Mouse (Mus musculus): ENCODE measurements around the gene Klrb1c. TPM values are rescaled to one million over a fixed set of nuclear protein-coding genes. Genes with fewer than 3 reads are reported as not detected.
A peak's percentile ranks its signal among the peaks of the same experiment; 100 is the strongest.
"Not testable (repeated sequence)": the region's sequence is repeated elsewhere in the genome, so short reads cannot be mapped to it uniquely, and the experiment has no call there.

Gene Klrb1c
- polyA plus RNA-seq, 1 experiment from 2014 or later: not detected

GRCm38 (mm10) chr6:128788517-128788916 is 498 bp downstream of the Klrb1c start:
- H3K4me3 ChIP-seq (ENCODE audit: low read depth, low read length): no peak overlapping the region
- WGBS: 92% methylated on average over 1 of the region's 1 CpGs
- ATAC-seq (replicated peaks; ENCODE audit: low FRiP score) (no peak), DNase-seq (ENCODE audit: low spot score) (no peak)
- H3K9ac ChIP-seq (ENCODE audit: low read length): no peak overlapping the region
- no peaks in the 10 kb centered on the region for H3K9me3 ChIP-seq (ENCODE audit: control insufficient read depth, low read length)
- no peak overlapping the region for H3K27ac ChIP-seq (ENCODE audit: low read depth, low read length)
- no peak overlapping the region for H3K4me2 ChIP-seq (ENCODE audit: low read depth, low read length, severe bottlenecking)
- no peaks in the 10 kb centered on the region for H3K36me3 ChIP-seq (ENCODE audit: control insufficient read depth, insufficient read depth, low read length)
- no peaks in the 10 kb centered on the region for H3K4me1 ChIP-seq (replicated peaks; ENCODE audit: control insufficient read depth, insufficient read depth, low read length)
- H3K27me3 ChIP-seq (ENCODE audit: control insufficient read depth, insufficient read depth, low read length): no peaks in the 10 kb centered on the region

- H3K9me3 ChIP-seq (ENCODE audit: control insufficient read depth, low read length); H3K27ac ChIP-seq (ENCODE audit: low read depth, low read length); H3K27me3 ChIP-seq (ENCODE audit: control insufficient read depth, insufficient read depth, low read length); DNase-seq (ENCODE audit: low spot score); H3K4me2 ChIP-seq (ENCODE audit: low read depth, low read length, severe bottlenecking); ATAC-seq (replicated peaks; ENCODE audit: low FRiP score); H3K4me3 ChIP-seq (ENCODE audit: low read depth, low read length); H3K9ac ChIP-seq (ENCODE audit: low read length); H3K4me1 ChIP-seq (replicated peaks; ENCODE audit: control insufficient read depth, insufficient read depth, low read length); H3K36me3 ChIP-seq (ENCODE audit: control insufficient read depth, insufficient read depth, low read length): not testable (repeated sequence)
- WGBS: 87% methylated on average over 1 of the region's 1 CpGs
These were observed 2.6 kb downstream of the Klrb1c start for GRCm38 (mm10) chr6:128786396-128786795.

GRCm38 (mm10) chr6:128769481-128770253 is 19.3 kb downstream of the Klrb1c start:
- H3K4me3 ChIP-seq (ENCODE audit: low read depth, low read length): no peak overlapping the region
- WGBS: 76% methylated on average over 10 of the region's 10 CpGs
- no peak overlapping the region for H3K27ac ChIP-seq (ENCODE audit: low read depth, low read length)
- ATAC-seq (replicated peaks; ENCODE audit: low FRiP score): no peak
- H3K4me1 ChIP-seq (replicated peaks; ENCODE audit: control insufficient read depth, insufficient read depth, low read length): no peaks in the 10 kb centered on the region
- no peaks in the 10 kb centered on the region for H3K27me3 ChIP-seq (ENCODE audit: control insufficient read depth, insufficient read depth, low read length)
- H3K4me2 ChIP-seq (ENCODE audit: low read depth, low read length, severe bottlenecking): no peak overlapping the region
- DNase-seq (ENCODE audit: low spot score): no peak
- H3K36me3 ChIP-seq (ENCODE audit: control insufficient read depth, insufficient read depth, low read length): no peaks in the 10 kb centered on the region
- no peak overlapping the region for H3K9ac ChIP-seq (ENCODE audit: low read length)
- no peaks in the 10 kb centered on the region for H3K9me3 ChIP-seq (ENCODE audit: control insufficient read depth, low read length)

- no peaks in the 10 kb centered on the region for H3K27me3 ChIP-seq (ENCODE audit: control insufficient read depth, insufficient read depth, low read length)
- DNase-seq (ENCODE audit: low spot score) (no peak), ATAC-seq (replicated peaks; ENCODE audit: low FRiP score) (no peak)
- H3K4me2 ChIP-seq (ENCODE audit: low read depth, low read length, severe bottlenecking): no peak overlapping the region
- no peaks in the 10 kb centered on the region for H3K9me3 ChIP-seq (ENCODE audit: control insufficient read depth, low read length)
- H3K9ac ChIP-seq (ENCODE audit: low read length): no peak overlapping the region
- no peaks in the 10 kb centered on the region for H3K4me1 ChIP-seq (replicated peaks; ENCODE audit: control insufficient read depth, insufficient read depth, low read length)
- WGBS: 74% methylated on average over 4 of the region's 4 CpGs
- no peak overlapping the region for H3K4me3 ChIP-seq (ENCODE audit: low read depth, low read length)
- no peaks in the 10 kb centered on the region for H3K36me3 ChIP-seq (ENCODE audit: control insufficient read depth, insufficient read depth, low read length)
- H3K27ac ChIP-seq (ENCODE audit: low read depth, low read length): no peak overlapping the region
These were observed 21.0 kb downstream of the Klrb1c start for GRCm38 (mm10) chr6:128768047-128768446.

- not testable (repeated sequence) for H3K27ac ChIP-seq (ENCODE audit: low read depth, low read length); H3K4me2 ChIP-seq (ENCODE audit: low read depth, low read length, severe bottlenecking); H3K9ac ChIP-seq (ENCODE audit: low read length); H3K27me3 ChIP-seq (ENCODE audit: control insufficient read depth, insufficient read depth, low read length); H3K4me1 ChIP-seq (replicated peaks; ENCODE audit: control insufficient read depth, insufficient read depth, low read length); H3K9me3 ChIP-seq (ENCODE audit: control insufficient read depth, low read length); H3K4me3 ChIP-seq (ENCODE audit: low read depth, low read length); H3K36me3 ChIP-seq (ENCODE audit: control insufficient read depth, insufficient read depth, low read length)
- ATAC-seq (replicated peaks; ENCODE audit: low FRiP score): peak; percentile 28
- peak; percentile 62 for DNase-seq (ENCODE audit: low spot score)
- 70% methylated on average over 6 of the region's 6 CpGs for WGBS
These were observed 22.3 kb downstream of the Klrb1c start for GRCm38 (mm10) chr6:128766486-128767254.

- no peak overlapping the region for H3K27ac ChIP-seq (ENCODE audit: low read depth, low read length)
- WGBS: 82% methylated on average over 1 of the region's 1 CpGs
- no peak for ATAC-seq (replicated peaks; ENCODE audit: low FRiP score)
These were observed 23.8 kb downstream of the Klrb1c start for GRCm38 (mm10) chr6:128765211-128765610.

GRCm38 (mm10) chr6:128764598-128764997 is 24.4 kb downstream of the Klrb1c start:
- DNase-seq (ENCODE audit: low spot score) (no peak), ATAC-seq (replicated peaks; ENCODE audit: low FRiP score) (no peak)
- Histone ChIP-seq H3K4me3 (ENCODE audit: low read depth, low read length) (peak overlapping the region; percentile 34), H3K27me3 (ENCODE audit: control insufficient read depth, insufficient read depth, low read length) (no peaks in the 10 kb centered on the region), H3K9me3 (ENCODE audit: control insufficient read depth, low read length) (no peaks in the 10 kb centered on the region), H3K4me2 (ENCODE audit: low read depth, low read length, severe bottlenecking) (peak overlapping the region; percentile 41; the same call in 1 of the 2 replicates), H3K36me3 (ENCODE audit: control insufficient read depth, insufficient read depth, low read length) (no peaks in the 10 kb centered on the region), H3K4me1 (replicated peaks; ENCODE audit: control insufficient read depth, insufficient read depth, low read length) (no peaks in the 10 kb centered on the region), H3K27ac (ENCODE audit: low read depth, low read length) (no peak overlapping the region), H3K9ac (ENCODE audit: low read length) (peak overlapping the region; percentile 41)
- WGBS: 22% methylated on average over 5 of the region's 5 CpGs

More at GRCm38 (mm10) chr6:128765211-128765610, 23.8 kb downstream of the Klrb1c start:
- no peaks in the 10 kb centered on the region for H3K4me1 ChIP-seq (replicated peaks; ENCODE audit: control insufficient read depth, insufficient read depth, low read length)
- no peak for DNase-seq (ENCODE audit: low spot score)
- H3K4me2 ChIP-seq (ENCODE audit: low read depth, low read length, severe bottlenecking): no peak overlapping the region
- no peak overlapping the region for H3K4me3 ChIP-seq (ENCODE audit: low read depth, low read length)
- no peak overlapping the region for H3K9ac ChIP-seq (ENCODE audit: low read length)
- no peaks in the 10 kb centered on the region for H3K36me3 ChIP-seq (ENCODE audit: control insufficient read depth, insufficient read depth, low read length)
- no peaks in the 10 kb centered on the region for H3K27me3 ChIP-seq (ENCODE audit: control insufficient read depth, insufficient read depth, low read length)
- no peaks in the 10 kb centered on the region for H3K9me3 ChIP-seq (ENCODE audit: control insufficient read depth, low read length)

GRCm38 (mm10) chr6:128763736-128764523 is 25.1 kb downstream of the Klrb1c start:
- Histone ChIP-seq H3K36me3 (ENCODE audit: control insufficient read depth, insufficient read depth, low read length) (no peaks in the 10 kb centered on the region), H3K9me3 (ENCODE audit: control insufficient read depth, low read length) (no peaks in the 10 kb centered on the region), H3K27me3 (ENCODE audit: control insufficient read depth, insufficient read depth, low read length) (no peaks in the 10 kb centered on the region), H3K4me2 (ENCODE audit: low read depth, low read length, severe bottlenecking) (peak overlapping the region; percentile 63), H3K4me3 (ENCODE audit: low read depth, low read length) (peak overlapping the region; percentile 55), H3K4me1 (replicated peaks; ENCODE audit: control insufficient read depth, insufficient read depth, low read length) (no peaks in the 10 kb centered on the region), H3K9ac (ENCODE audit: low read length) (peak overlapping the region; percentile 66), H3K27ac (ENCODE audit: low read depth, low read length) (0 out of 2 replicates have a peak overlapping the region, but pooled peaks have one; percentile 50)
- WGBS: 2% methylated on average over 30 of the region's 30 CpGs
- ATAC-seq (replicated peaks; ENCODE audit: low FRiP score): peak; percentile 93
- peak; percentile 96 for DNase-seq (ENCODE audit: low spot score)

Measured in forebrain, embryonic 11.5 days (tissue).